Mouse (Mus musculus) MEL (cell line): ENCODE results near the gene Rps6kb2. TPM values are rescaled to one million over a fixed set of nuclear protein-coding genes. Genes with fewer than 3 reads are reported as not detected.
A peak's percentile ranks its signal among the peaks of the same experiment; 100 is the strongest.

Experiments
- DNase-seq: peaks from one replicate; pipeline ENCODE4 v3.0.0; 2011; ENCODE audit warnings: low read depth, low spot score
- H3K27ac ChIP-seq: 2 replicates; pipeline ENCODE4 v1.5.1; 2012; ENCODE audit warnings: low read depth, mild to moderate bottlenecking, control low read depth, low read length, moderate library complexity; ENCODE audit not compliant: control insufficient read depth
- H3K27me3 ChIP-seq, 2 experiments: fragments of 150-350 bp in 1 of 2; sonication (generic) in 1 of 2; 2 replicates each; pipeline ENCODE4 v1.6.1; 2012; ENCODE audit warnings: low read length in 2 of 2, mild to moderate bottlenecking in 2 of 2, improper control_type of control experiment in 1 of 2, moderate library complexity in 1 of 2; ENCODE audit not compliant: insufficient read depth in 2 of 2, control insufficient read depth in 1 of 2
- H3K36me3 ChIP-seq, 2 experiments: 2 replicates each; pipeline ENCODE4 v1.6.1; 2012 to 2014; ENCODE audit warnings: low read length in 2 of 2, improper control_type of control experiment in 1 of 2, inconsistent platforms in 1 of 2, mild to moderate bottlenecking in 1 of 2; ENCODE audit not compliant: insufficient read depth in 2 of 2, control insufficient read depth in 1 of 2
- H3K4me1 ChIP-seq, 2 experiments: fragments of 150-350 bp in 1 of 2; sonication (generic) in 1 of 2; 2 replicates each; pipeline ENCODE4 v1.6.1; 2012; ENCODE audit warnings: low read length in 2 of 2, improper control_type of control experiment in 1 of 2, mild to moderate bottlenecking in 1 of 2; ENCODE audit not compliant: insufficient read depth in 2 of 2, control insufficient read depth in 1 of 2
- H3K4me3 ChIP-seq, 2 experiments: fragments of 150-350 bp in 1 of 2; sonication (generic) in 1 of 2; 2 replicates each; pipeline ENCODE4 v1.5.1; 2012; ENCODE audit warnings: low read depth in 2 of 2, low read length in 2 of 2, mild to moderate bottlenecking in 2 of 2, moderate library complexity in 2 of 2, control low read depth in 1 of 2, improper control_type of control experiment in 1 of 2; ENCODE audit not compliant: control insufficient read depth in 1 of 2, insufficient read depth in 1 of 2
- H3K79me2 ChIP-seq: 2 replicates; pipeline ENCODE4 v1.6.1; 2012; ENCODE audit warnings: mild to moderate bottlenecking, low read length, moderate library complexity; ENCODE audit not compliant: control insufficient read depth, poor library complexity, insufficient read depth
- H3K9ac ChIP-seq: 2 replicates; pipeline ENCODE4 v1.6.1; 2012; ENCODE audit warnings: low read depth, mild to moderate bottlenecking, control low read depth, low read length, moderate library complexity; ENCODE audit not compliant: control insufficient read depth, poor library complexity, severe bottlenecking
- H3K9me3 ChIP-seq: fragments of 150-350 bp; sonication (generic); replicated peaks from 2 replicates; pipeline ENCODE4 v1.6.1; 2012; ENCODE audit warnings: mild to moderate bottlenecking, low read length, improper control_type of control experiment, moderate library complexity; ENCODE audit not compliant: insufficient read depth
- CTCF ChIP-seq, 3 experiments: IDR thresholded peaks in 2 of 3; conservative IDR thresholded peaks in 1 of 3; 2 replicates each; pipeline ENCODE4 v1.5.1; 2011 to 2012; ENCODE audit warnings: low read length in 3 of 3, low read depth in 2 of 3, mild to moderate bottlenecking in 2 of 3, improper control_type of control experiment in 1 of 3, inconsistent platforms in 1 of 3, mixed read lengths in 1 of 3, moderate library complexity in 1 of 3; ENCODE audit not compliant: control insufficient read depth in 1 of 3, insufficient read depth in 1 of 3, poor library complexity in 1 of 3, severe bottlenecking in 1 of 3
- ELF1 ChIP-seq: IDR thresholded peaks from 2 replicates; pipeline ENCODE4 v1.6.1; 2014; ENCODE audit warnings: low read depth, mild to moderate bottlenecking, inconsistent platforms, low read length, improper control_type of control experiment, moderate library complexity
- ETS1 ChIP-seq: IDR thresholded peaks from 2 replicates; pipeline ENCODE4 v1.6.1; 2012; ENCODE audit warnings: low read depth, mild to moderate bottlenecking, inconsistent platforms, low read length, improper control_type of control experiment, moderate library complexity
- GATA1 ChIP-seq: IDR thresholded peaks from 2 replicates; pipeline ENCODE4 v1.6.1; 2011; ENCODE audit warnings: low read depth, low read length, improper control_type of control experiment
- JUND ChIP-seq: IDR thresholded peaks from 2 replicates; pipeline ENCODE4 v1.6.1; 2011; ENCODE audit warnings: low read depth, mild to moderate bottlenecking, improper control_type of control experiment, low read length
- MAX ChIP-seq: IDR thresholded peaks from 2 replicates; pipeline ENCODE4 v1.6.1; 2011; ENCODE audit warnings: low read length, improper control_type of control experiment
- MEF2A ChIP-seq: IDR thresholded peaks from 2 replicates; pipeline ENCODE4 v1.6.1; 2014; ENCODE audit warnings: low read depth, mild to moderate bottlenecking, inconsistent platforms, low read length, improper control_type of control experiment; ENCODE audit not compliant: poor library complexity, insufficient replicate concordance, severe bottlenecking; ENCODE audit errors: extremely low read depth
- POLR2A ChIP-seq, 2 experiments: IDR thresholded peaks; 2 replicates each; pipeline ENCODE4 v1.6.1; 2011 to 2012; ENCODE audit warnings: low read length in 2 of 2, mild to moderate bottlenecking in 2 of 2, control low read depth in 1 of 2, improper control_type of control experiment in 1 of 2, low read depth in 1 of 2, moderate library complexity in 1 of 2; ENCODE audit not compliant: control insufficient read depth in 1 of 2, insufficient read depth in 1 of 2, poor library complexity in 1 of 2
- RAD21 ChIP-seq: IDR thresholded peaks from 2 replicates; pipeline ENCODE4 v1.6.1; 2011; ENCODE audit warnings: mild to moderate bottlenecking, low read depth, low read length, improper control_type of control experiment
- SIN3A ChIP-seq: IDR thresholded peaks from 2 replicates; pipeline ENCODE4 v1.6.1; 2012; ENCODE audit warnings: low read length, improper control_type of control experiment, inconsistent platforms
- TAL1 ChIP-seq: IDR thresholded peaks from 2 replicates; pipeline ENCODE4 v1.6.1; 2012; ENCODE audit warnings: mild to moderate bottlenecking, inconsistent platforms, low read length, moderate library complexity, mixed read lengths
- TBP ChIP-seq: IDR thresholded peaks from 2 replicates; pipeline ENCODE4 v1.8.0; 2011; ENCODE audit warnings: low read depth, low read length, improper control_type of control experiment
- TCF12 ChIP-seq: IDR thresholded peaks from 2 replicates; pipeline ENCODE4 v1.6.1; 2014; ENCODE audit warnings: low read depth, mild to moderate bottlenecking, inconsistent platforms, low read length, improper control_type of control experiment, moderate library complexity
- UBTF ChIP-seq: IDR thresholded peaks from 2 replicates; pipeline ENCODE4 v1.6.1; 2012; ENCODE audit warnings: low read depth, mild to moderate bottlenecking, inconsistent platforms, low read length, improper control_type of control experiment, moderate library complexity, borderline replicate concordance; ENCODE audit not compliant: insufficient read depth
- USF1 ChIP-seq: IDR thresholded peaks from 2 replicates; pipeline ENCODE4 v1.6.1; 2014; ENCODE audit warnings: low read depth, mild to moderate bottlenecking, inconsistent platforms, low read length, improper control_type of control experiment, moderate library complexity
- ZC3H11A ChIP-seq: IDR thresholded peaks from 2 replicates; pipeline ENCODE4 v1.6.1; 2012; ENCODE audit warnings: low read depth, mild to moderate bottlenecking, inconsistent platforms, low read length, improper control_type of control experiment
- ZKSCAN1 ChIP-seq: IDR thresholded peaks from 2 replicates; pipeline ENCODE4 v1.6.1; 2012; ENCODE audit warnings: low read depth, mild to moderate bottlenecking, inconsistent platforms, low read length, improper control_type of control experiment, moderate library complexity
- polyA plus RNA-seq, 2 experiments: library from polyadenylated mRNA; stranded (reverse) in 1 of 2; unstranded in 1 of 2; fragments of >175 nt in 1 of 2; fragments of >200 nt in 1 of 2; gene quantifications; 2 replicates each; pipeline versions ENCODE4 v1.2.1 to v1.2.4; 2012; ENCODE audit warnings: low replicate concordance in 2 of 2, low read depth in 1 of 2; ENCODE audit not compliant: insufficient read length in 2 of 2, insufficient read depth in 1 of 2, missing spikeins in 1 of 2
- total RNA-seq: library from RNA; depleted of rRNA; stranded (reverse); fragments of 300-350 nt; gene quantifications from 2 replicates; pipeline ENCODE4 v1.2.3, GENCODE M21; 2012

Rps6kb2 gene
- total and polyA plus RNA-seq, 3 experiments, result 8.7 to 19.8 TPM; not detected in 1

DNA sequence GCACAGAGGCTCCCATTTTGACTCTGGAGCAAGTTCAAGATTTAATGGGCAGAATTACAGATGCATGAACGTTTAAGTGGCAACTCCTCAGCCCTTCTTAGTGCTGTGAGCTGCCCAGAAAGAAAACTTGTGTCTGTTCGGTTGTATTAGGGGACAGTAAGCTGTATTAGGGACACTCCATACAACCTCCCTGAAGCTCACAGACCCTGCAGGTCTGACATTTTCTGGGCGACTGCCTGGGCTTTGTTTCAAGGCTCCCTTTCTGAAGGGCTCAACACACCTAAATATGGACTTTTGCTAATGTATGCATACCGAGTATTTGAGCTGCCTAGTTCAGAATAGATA is 361 bp upstream of the Rps6kb2 start:
- Histone ChIP-seq H3K27me3 (no peaks in the 10 kb centered on the region), H3K4me1 (peaks cover 2 to 20% of the 10 kb centered on the region in 2 experiments), H3K9me3 (no peaks in the 10 kb centered on the region), H3K27ac (peak overlapping the region; percentile 50), H3K4me3 (peak overlapping the region; percentile 67 to 87), H3K9ac (peak overlapping the region; percentile 62), H3K79me2 (peaks cover 4% of the 10 kb centered on the region), H3K36me3 (peaks cover 0 to 10% of the 10 kb centered on the region in 2 experiments; a peak in 3 of 4 replicates)
- no peak for TF ChIP-seq GATA1
- 0 out of 2 replicates have a peak, but pooled peaks have one; percentile 3 for TF ChIP-seq ETS1
- DNase-seq, result no peak

DNA sequence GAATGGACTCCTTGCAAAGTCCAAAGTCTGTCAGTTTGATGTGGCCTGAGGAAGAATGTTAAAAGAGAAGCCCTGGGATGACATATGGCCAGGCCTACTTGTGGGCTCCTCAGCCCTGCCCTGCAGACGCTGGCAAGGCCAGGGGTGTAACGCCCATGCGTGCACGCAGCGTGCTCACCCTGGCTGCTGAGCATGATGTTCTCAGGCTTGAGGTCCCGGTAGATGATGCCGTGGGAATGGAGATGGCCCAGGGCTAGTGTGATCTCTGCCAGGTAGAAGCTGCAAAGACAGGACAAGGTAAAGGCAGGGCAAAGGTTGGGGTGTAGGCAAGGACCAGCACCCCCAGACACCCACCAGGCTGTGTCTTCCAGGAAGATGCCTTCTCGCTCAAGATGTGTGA is 4.1 kb downstream of the Rps6kb2 start:
- Histone ChIP-seq H3K36me3 (peaks cover 0 to 12% of the 10 kb centered on the region in 2 experiments; a peak in 3 of 4 replicates), H3K27me3 (no peaks in the 10 kb centered on the region), H3K9me3 (no peaks in the 10 kb centered on the region), H3K4me3 (no peak overlapping the region), H3K9ac (no peak overlapping the region), H3K79me2 (peaks cover 10% of the 10 kb centered on the region)
- DNase-seq, result no peak
- TF ChIP-seq USF1 (no peak), ZC3H11A (no peak), ZKSCAN1 (no peak), ELF1 (no peak), CTCF (IDR thresholded peaks at IDR 0.05 in 2 of 3, conservative IDR thresholded peaks at IDR 0.05 in 1 of 3; ENCODE audit: control insufficient read depth in 1 of 3, insufficient read depth in 1 of 3, low read depth in 2 of 3, low read length in 3 of 3, poor library complexity in 1 of 3, severe bottlenecking in 1 of 3) (no peak), JUND (no peak), MEF2A (no peak), MAX (no peak), TAL1 (no peak), UBTF (no peak), RAD21 (no peak), TBP (no peak), POLR2A (IDR thresholded peaks at IDR 0.05; ENCODE audit: control insufficient read depth in 1 of 2, insufficient read depth in 1 of 2, low read depth in 1 of 2, low read length in 2 of 2, poor library complexity in 1 of 2) (no peak), TCF12 (no peak), SIN3A (no peak)
- TF ChIP-seq, all 39 proteins: peak for 0
- Histone ChIP-seq H3K27ac (no peak overlapping the region), H3K4me1 (peaks cover 5 to 24% of the 10 kb centered on the region in 2 experiments)
